Mouse (Mus musculus) ES-Bruce4 (cell line): ENCODE measurements at regions not wholly inside any gene's neighbourhood (a gene's known extent, or its start where the extent isn't known, plus 50 kb on each side); places are given as distances from the start of the nearest gene placed in this dataset.

Experiments
- CTCF ChIP-seq: IDR thresholded peaks from one replicate; pipeline ENCODE4 v1.8.1; 2011; ENCODE audit warnings: low read depth, low read length
- EP300 ChIP-seq: IDR thresholded peaks from 2 replicates; pipeline ENCODE4 v1.6.1; 2011; ENCODE audit warnings: low read depth, low read length; ENCODE audit not compliant: insufficient read depth
- POLR2A ChIP-seq: IDR thresholded peaks from one replicate; pipeline ENCODE4 v1.8.1; 2011; ENCODE audit warnings: low read length; ENCODE audit not compliant: insufficient read depth

DNA sequence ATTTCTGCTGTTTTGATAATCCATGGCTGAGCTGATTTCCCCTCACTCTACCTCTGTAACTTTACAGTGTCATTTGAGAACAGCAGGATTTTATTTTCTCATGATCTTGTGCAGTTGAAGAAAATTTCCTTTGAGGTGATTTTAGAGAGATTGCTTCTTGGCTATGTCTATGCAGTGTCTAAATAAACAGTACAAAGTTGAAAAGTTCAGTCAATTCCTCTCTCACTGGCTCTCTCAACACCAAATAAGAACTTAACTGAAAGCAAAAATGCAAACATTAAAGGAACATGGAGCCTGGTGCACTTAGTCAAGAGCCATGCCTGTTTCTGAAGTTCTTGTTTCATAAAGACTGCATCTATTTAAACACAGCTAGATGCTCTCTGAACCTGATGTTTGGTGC is 254.7 kb downstream of the Tfec start:
- TF ChIP-seq EP300 (no peak), CTCF (no peak), POLR2A (no peak)
